Mouse (Mus musculus): ENCODE measurements at regions not wholly inside any gene's neighbourhood (a gene's known extent, or its start where the extent isn't known, plus 50 kb on each side); places are given as distances from the start of the nearest gene placed in this dataset.

- TF ChIP-seq CTCF (IDR thresholded peaks at IDR 0.05; ENCODE audit: low read depth) (no peak), EP300 (optimal IDR thresholded peaks at IDR 0.05) (no peak)
Measured at GRCm38 (mm10) chr9:113208181-113208580, 499.9 kb downstream of the Pdcd6ip start.

Data from stomach, postnatal 0 days (tissue).